Mouse (Mus musculus): ENCODE data around the gene Dcn. TPM values are rescaled to one million over a fixed set of nuclear protein-coding genes. Genes with fewer than 3 reads are reported as not detected.

Dcn gene
- polyA plus RNA-seq (2015; fragmentation: Nextera tagmentation; extraction: Ambion mirVana): 171 and 206 TPM in 2 replicates

- Histone ChIP-seq H3K27ac (replicated peaks) (peak within 1 kb of the TSS; percentile 78), H3K4me1 (peaks cover 14% of the 10 kb centered on the region), H3K36me3 (no peaks in the 10 kb centered on the region), H3K4me2 (peak within 1 kb of the TSS; percentile 65), H3K4me3 (peak within 1 kb of the TSS; percentile 43), H3K27me3 (replicated peaks) (no peaks in the 10 kb centered on the region), H3K9me3 (no peaks in the 10 kb centered on the region), H3K9ac (peak within 1 kb of the TSS; percentile 37)
- WGBS: 15% methylated on average over 7 of the region's 7 CpGs
- ATAC-seq (ENCODE audit: extremely low read depth, insufficient number of reproducible peaks, low FRiP score, low TSS enrichment): no peak
These were observed at the start of gene Dcn for GRCm38 (mm10) chr10:97479004-97479766. Gene Dcn, plus strand, starts transcription at chr10:97479609.

- Histone ChIP-seq H3K27ac (replicated peaks) (peak overlapping the region; percentile 53), H3K4me3 (no peak overlapping the region), H3K4me1 (peaks cover 14% of the 10 kb centered on the region; the same call in 1 of the 2 replicates), H3K4me2 (no peak overlapping the region), H3K27me3 (replicated peaks) (no peaks in the 10 kb centered on the region), H3K36me3 (no peaks in the 10 kb centered on the region), H3K9me3 (no peaks in the 10 kb centered on the region), H3K9ac (no peak overlapping the region)
- ATAC-seq (ENCODE audit: extremely low read depth, insufficient number of reproducible peaks, low FRiP score, low TSS enrichment): no peak
- 38% methylated on average over 5 of the region's 5 CpGs for WGBS
These were observed 42.7 kb upstream of the Dcn start for GRCm38 (mm10) chr10:97436662-97437061.

GRCm38 (mm10) chr10:97442300-97442699, 37.1 kb upstream of the Dcn start:
- Histone ChIP-seq H3K27me3 (replicated peaks) (no peaks in the 10 kb centered on the region), H3K4me2 (no peak overlapping the region), H3K4me3 (no peak overlapping the region), H3K9ac (no peak overlapping the region), H3K27ac (replicated peaks) (no peak overlapping the region), H3K36me3 (no peaks in the 10 kb centered on the region), H3K4me1 (peaks cover 5% of the 10 kb centered on the region; the same call in 1 of the 2 replicates), H3K9me3 (no peaks in the 10 kb centered on the region)
- no peak for ATAC-seq (ENCODE audit: extremely low read depth, insufficient number of reproducible peaks, low FRiP score, low TSS enrichment)
- WGBS: 35% methylated on average over 2 of the region's 2 CpGs

- Histone ChIP-seq H3K27me3 (replicated peaks) (no peaks in the 10 kb centered on the region), H3K4me1 (no peaks in the 10 kb centered on the region), H3K27ac (replicated peaks) (no peak overlapping the region), H3K9ac (no peak overlapping the region), H3K9me3 (no peaks in the 10 kb centered on the region), H3K36me3 (no peaks in the 10 kb centered on the region), H3K4me2 (no peak overlapping the region), H3K4me3 (no peak overlapping the region)
- ATAC-seq (ENCODE audit: extremely low read depth, insufficient number of reproducible peaks, low FRiP score, low TSS enrichment): no peak
- WGBS: 75% methylated on average over 4 of the region's 4 CpGs
These were observed 32.9 kb upstream of the Dcn start for GRCm38 (mm10) chr10:97446486-97446885.

GRCm38 (mm10) chr10:97452886-97453285, 26.5 kb upstream of the Dcn start:
- no peak overlapping the region for H3K9ac ChIP-seq
- H3K4me1 ChIP-seq: no peaks in the 10 kb centered on the region
- no peaks in the 10 kb centered on the region for H3K27me3 ChIP-seq (replicated peaks)
- WGBS: 61% methylated on average over 1 of the region's 1 CpGs
- no peak overlapping the region for H3K27ac ChIP-seq (replicated peaks)
- ATAC-seq (ENCODE audit: extremely low read depth, insufficient number of reproducible peaks, low FRiP score, low TSS enrichment): no peak
- H3K9me3 ChIP-seq: no peaks in the 10 kb centered on the region
- no peak overlapping the region for H3K4me3 ChIP-seq
- H3K4me2 ChIP-seq: no peak overlapping the region
- H3K36me3 ChIP-seq: no peaks in the 10 kb centered on the region

GRCm38 (mm10) chr10:97453529-97453928, 25.9 kb upstream of the Dcn start:
- Histone ChIP-seq H3K4me2 (no peak overlapping the region), H3K27ac (replicated peaks) (no peak overlapping the region), H3K9me3 (no peaks in the 10 kb centered on the region), H3K27me3 (replicated peaks) (no peaks in the 10 kb centered on the region), H3K4me3 (no peak overlapping the region), H3K36me3 (no peaks in the 10 kb centered on the region), H3K4me1 (no peaks in the 10 kb centered on the region), H3K9ac (no peak overlapping the region)
- ATAC-seq (ENCODE audit: extremely low read depth, insufficient number of reproducible peaks, low FRiP score, low TSS enrichment): no peak
- 77% methylated on average over 9 of the region's 9 CpGs for WGBS

- WGBS: 78% methylated on average over 7 of the region's 7 CpGs
- no peak overlapping the region for H3K4me2 ChIP-seq
- ATAC-seq (ENCODE audit: extremely low read depth, insufficient number of reproducible peaks, low FRiP score, low TSS enrichment): no peak
These were observed 22.4 kb upstream of the Dcn start for GRCm38 (mm10) chr10:97456993-97457392.

GRCm38 (mm10) chr10:97466818-97467217, 12.6 kb upstream of the Dcn start:
- H3K36me3 ChIP-seq: no peaks in the 10 kb centered on the region
- H3K9me3 ChIP-seq: no peaks in the 10 kb centered on the region
- no peak overlapping the region for H3K9ac ChIP-seq
- H3K4me1 ChIP-seq: peaks cover 16% of the 10 kb centered on the region
- ATAC-seq (ENCODE audit: extremely low read depth, insufficient number of reproducible peaks, low FRiP score, low TSS enrichment): no peak
- H3K4me3 ChIP-seq: no peak overlapping the region
- no peaks in the 10 kb centered on the region for H3K27me3 ChIP-seq (replicated peaks)
- H3K27ac ChIP-seq (replicated peaks): no peak overlapping the region
- H3K4me2 ChIP-seq: no peak overlapping the region
- WGBS: 40% methylated on average over 3 of the region's 3 CpGs

More at GRCm38 (mm10) chr10:97456993-97457392, 22.4 kb upstream of the Dcn start:
- no peaks in the 10 kb centered on the region for H3K36me3 ChIP-seq
- no peaks in the 10 kb centered on the region for H3K27me3 ChIP-seq (replicated peaks)
- H3K4me1 ChIP-seq: no peaks in the 10 kb centered on the region
- no peaks in the 10 kb centered on the region for H3K9me3 ChIP-seq
- no peak overlapping the region for H3K27ac ChIP-seq (replicated peaks)
- no peak overlapping the region for H3K9ac ChIP-seq
- H3K4me3 ChIP-seq: no peak overlapping the region

GRCm38 (mm10) chr10:97469411-97470140, 9.8 kb upstream of the Dcn start:
- peak overlapping the region; percentile 67 for H3K27ac ChIP-seq (replicated peaks)
- no peak overlapping the region for H3K4me2 ChIP-seq
- H3K9me3 ChIP-seq: no peaks in the 10 kb centered on the region
- peaks cover 16% of the 10 kb centered on the region for H3K4me1 ChIP-seq
- H3K4me3 ChIP-seq: no peak overlapping the region
- 43% methylated on average over 3 of the region's 3 CpGs for WGBS
- ATAC-seq (ENCODE audit: extremely low read depth, insufficient number of reproducible peaks, low FRiP score, low TSS enrichment): no peak
- no peak overlapping the region for H3K9ac ChIP-seq
- H3K36me3 ChIP-seq: no peaks in the 10 kb centered on the region
- no peaks in the 10 kb centered on the region for H3K27me3 ChIP-seq (replicated peaks)

- no peak overlapping the region for H3K27ac ChIP-seq (replicated peaks)
- no peak overlapping the region for H3K4me3 ChIP-seq
- peaks cover 20% of the 10 kb centered on the region for H3K4me1 ChIP-seq
- no peaks in the 10 kb centered on the region for H3K9me3 ChIP-seq
- H3K9ac ChIP-seq: no peak overlapping the region
- ATAC-seq (ENCODE audit: extremely low read depth, insufficient number of reproducible peaks, low FRiP score, low TSS enrichment): no peak
- no peak overlapping the region for H3K4me2 ChIP-seq
- no peaks in the 10 kb centered on the region for H3K27me3 ChIP-seq (replicated peaks)
- no peaks in the 10 kb centered on the region for H3K36me3 ChIP-seq
- WGBS: 68% methylated on average over 6 of the region's 6 CpGs
These were observed 3.9 kb upstream of the Dcn start for GRCm38 (mm10) chr10:97475460-97475859.

- Histone ChIP-seq H3K36me3 (no peaks in the 10 kb centered on the region), H3K27me3 (replicated peaks) (no peaks in the 10 kb centered on the region), H3K9ac (no peak overlapping the region), H3K4me1 (peaks cover 14% of the 10 kb centered on the region), H3K4me2 (no peak overlapping the region), H3K27ac (replicated peaks) (peak overlapping the region; percentile 63), H3K9me3 (no peaks in the 10 kb centered on the region), H3K4me3 (no peak overlapping the region)
- ATAC-seq (ENCODE audit: extremely low read depth, insufficient number of reproducible peaks, low FRiP score, low TSS enrichment): no peak
- 50% methylated on average over 3 of the region's 3 CpGs for WGBS
These were observed 1.1 kb upstream of the Dcn start for GRCm38 (mm10) chr10:97478259-97478658.

Data from heart, embryonic 13.5 days (tissue).